Mouse (Mus musculus): Measurements from ENCODE around the gene Npas2.

DNA sequence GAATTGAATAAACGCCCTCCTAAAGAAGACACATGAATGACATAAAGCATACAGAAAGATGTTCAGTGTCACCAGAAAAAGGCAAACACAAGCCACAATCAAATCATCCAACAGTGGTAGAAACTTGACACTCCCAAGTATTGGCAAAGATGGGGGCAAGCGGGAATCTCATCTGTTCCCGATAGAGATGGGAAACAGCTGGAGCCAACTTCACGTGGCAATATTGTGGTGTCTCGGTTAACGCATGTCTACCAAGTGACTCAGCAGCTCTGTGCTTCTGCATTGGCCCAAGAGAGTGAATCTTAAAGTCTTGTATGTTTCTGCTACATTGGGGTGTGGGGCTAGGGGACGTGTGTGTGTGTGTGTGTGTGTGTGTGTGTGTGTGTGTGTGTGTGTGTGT, 89.8 kb downstream of the Npas2 start:
- TF ChIP-seq CTCF (IDR thresholded peaks at IDR 0.05; ENCODE audit: low read depth, low read length) (no peak), POLR2A (IDR thresholded peaks at IDR 0.05; ENCODE audit: insufficient read depth, low read length) (no peak)

Measured in ES-Bruce4 (cell line).